Mouse (Mus musculus) limb, embryonic 10.5 days (tissue): ENCODE results near the gene Rbm19. TPM values are rescaled to one million over a fixed set of nuclear protein-coding genes. Genes with fewer than 3 reads are reported as not detected.

Experiments used
- DNase-seq: peaks from one replicate; pipeline ENCODE4 v3.0.0-alpha.2; 2017; ENCODE audit warnings: low spot score
- H3K27ac ChIP-seq: fragments of 300-500 bp; sonication (generic); 2 replicates; pipeline ENCODE4 v1.5.1; 2016; ENCODE audit warnings: mild to moderate bottlenecking
- H3K27me3 ChIP-seq: fragments of 300-500 bp; sonication (generic); 2 replicates; pipeline ENCODE4 v1.6.1; 2016; ENCODE audit warnings: low read depth, mild to moderate bottlenecking; ENCODE audit not compliant: poor library complexity, severe bottlenecking
- H3K36me3 ChIP-seq: fragments of 300-500 bp; sonication (generic); 2 replicates; pipeline ENCODE4 v1.6.1; 2016; ENCODE audit warnings: mild to moderate bottlenecking, moderate library complexity
- H3K4me1 ChIP-seq: fragments of 300-500 bp; sonication (generic); 2 replicates; pipeline ENCODE4 v1.6.1; 2016
- H3K4me3 ChIP-seq: fragments of 300-500 bp; sonication (generic); 2 replicates; pipeline ENCODE4 v1.5.1; 2016; ENCODE audit warnings: mild to moderate bottlenecking, moderate library complexity
- H3K9me3 ChIP-seq: fragments of 300-500 bp; sonication (generic); replicated peaks from 2 replicates; pipeline ENCODE4 v1.6.1; 2016; ENCODE audit warnings: mild to moderate bottlenecking
- WGBS: fragments of 180-500 bp; shearing (Covaris S2); methylation state at CpG from one replicate; pipeline ENCODE4 v1.1.7; 2016; 5-methylcytosine and 5-hydroxymethylcytosine counted together
- polyA plus RNA-seq: library from polyadenylated mRNA; unstranded; fragments of >200 nt; fragmentation: Nextera tagmentation; extraction: Ambion mirVana; gene quantifications from 2 replicates; pipeline ENCODE4 v1.2.1, GENCODE M21; 2016

Gene Rbm19
- polyA plus RNA-seq, 1 experiment from 2014 or later: 37.4 TPM

DNA sequence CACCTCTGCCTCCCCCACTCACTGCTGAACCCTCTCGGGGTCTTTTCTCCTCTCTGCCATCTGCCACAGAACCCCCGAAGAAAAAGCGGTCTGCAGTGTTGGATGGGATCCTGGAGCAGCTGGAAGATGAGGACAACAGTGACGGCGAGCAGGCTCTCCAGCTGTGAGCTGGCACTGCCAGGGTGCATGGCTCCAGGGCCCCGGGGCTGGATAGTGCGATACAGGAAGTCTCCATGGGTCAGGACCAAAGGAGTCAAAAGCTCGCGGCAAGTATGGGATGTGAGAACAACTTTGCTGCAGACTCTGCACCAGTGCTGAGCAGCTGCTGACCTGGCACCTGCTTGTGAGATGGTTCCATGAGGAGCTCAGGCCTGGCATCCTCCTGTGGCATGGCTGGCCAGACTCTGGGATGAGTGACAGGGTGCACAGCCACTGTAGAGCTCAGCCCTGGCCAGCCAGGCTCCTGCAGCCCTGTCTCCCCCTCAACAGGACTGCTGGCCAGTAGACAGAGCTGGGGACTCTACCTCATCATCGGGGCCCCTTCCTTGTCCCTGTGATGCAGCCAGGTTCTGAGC, 81.6 kb downstream of the Rbm19 start:
- no peak for DNase-seq
- Histone ChIP-seq H3K4me1 (peaks cover 25% of the 10 kb centered on the region), H3K27me3 (no peaks in the 10 kb centered on the region), H3K9me3 (no peaks in the 10 kb centered on the region), H3K27ac (no peak overlapping the region), H3K4me3 (no peak overlapping the region), H3K36me3 (peaks cover 34% of the 10 kb centered on the region)
- 89% methylated on average over 10 of the region's 10 CpGs for WGBS

DNA sequence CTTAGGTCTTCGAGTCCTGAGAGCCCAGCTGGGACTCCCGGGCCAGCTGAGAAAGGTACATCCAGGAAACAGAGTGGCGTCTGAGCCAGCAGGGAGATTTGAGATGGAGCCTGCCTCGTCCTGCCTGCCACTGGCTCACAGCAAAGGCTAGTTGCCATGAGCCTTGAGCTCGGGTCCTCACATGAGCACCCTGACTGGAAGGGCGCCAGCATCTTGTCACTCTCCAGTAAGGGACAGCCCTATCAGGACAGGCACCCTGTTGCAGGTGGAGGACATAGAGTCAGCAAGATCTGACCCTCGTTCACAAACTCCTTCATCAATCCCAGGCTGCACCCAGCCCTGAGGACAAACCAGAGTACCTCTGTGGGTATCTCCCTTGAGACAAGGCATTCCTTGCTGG, 83.6 kb downstream of the Rbm19 start:
- no peak overlapping the region for H3K4me3 ChIP-seq
- peaks cover 3% of the 10 kb centered on the region; the same call in 1 of the 2 replicates for H3K27me3 ChIP-seq
- H3K9me3 ChIP-seq: no peaks in the 10 kb centered on the region
- no peak overlapping the region for H3K27ac ChIP-seq
- H3K4me1 ChIP-seq: peaks cover 17% of the 10 kb centered on the region
- DNase-seq: no peak
- 93% methylated on average over 7 of the region's 7 CpGs for WGBS
- H3K36me3 ChIP-seq: peaks cover 34% of the 10 kb centered on the region

- Histone ChIP-seq H3K9me3 (no peaks in the 10 kb centered on the region), H3K36me3 (peaks cover 13% of the 10 kb centered on the region), H3K4me1 (peaks cover 19% of the 10 kb centered on the region), H3K4me3 (no peak overlapping the region), H3K27me3 (peaks cover 26% of the 10 kb centered on the region), H3K27ac (no peak overlapping the region)
- 74% methylated on average over 3 of the region's 3 CpGs for WGBS
- no peak for DNase-seq
These were observed 88.1 kb downstream of the Rbm19 start for GRCm38 (mm10) chr5:120204316-120204715.

DNA sequence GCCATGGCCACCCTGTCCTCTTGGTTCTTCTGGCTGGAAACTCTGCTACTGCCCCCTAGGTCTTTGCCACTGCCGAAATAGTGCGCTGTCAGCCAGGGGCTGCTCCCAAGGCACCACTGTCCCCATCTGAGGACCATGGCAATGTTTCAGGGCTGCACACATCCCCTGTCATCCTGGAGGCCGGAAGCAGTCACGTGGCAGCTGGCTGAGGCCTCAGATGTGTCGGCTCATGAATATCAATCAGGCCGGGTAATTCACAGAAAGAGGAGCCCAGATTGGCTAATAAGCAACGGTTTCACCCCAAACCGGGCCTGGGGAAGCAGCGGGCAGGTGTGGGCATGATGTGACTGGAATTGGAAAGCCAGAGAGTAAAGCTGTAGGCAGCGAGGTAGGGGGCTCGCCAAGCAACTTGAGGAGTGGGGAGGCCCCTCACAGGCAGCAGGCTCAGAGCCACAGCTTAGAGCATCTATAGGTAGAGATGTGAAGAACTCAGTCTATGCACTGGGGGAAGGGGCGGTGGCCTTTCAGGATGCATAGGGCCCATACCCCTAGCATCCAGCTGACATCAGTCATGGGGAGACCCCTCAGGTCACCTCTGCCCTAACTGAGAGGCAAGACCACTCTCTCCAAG, 90.2 kb downstream of the Rbm19 start:
- Histone ChIP-seq H3K4me1 (peaks cover 32% of the 10 kb centered on the region), H3K9me3 (no peaks in the 10 kb centered on the region), H3K27ac (no peak overlapping the region), H3K4me3 (no peak overlapping the region), H3K36me3 (no peaks in the 10 kb centered on the region), H3K27me3 (peaks cover 46% of the 10 kb centered on the region)
- WGBS: 56% methylated on average over 12 of the region's 12 CpGs
- DNase-seq: no peak

GRCm38 (mm10) chr5:120207492-120207891, 91.2 kb downstream of the Rbm19 start:
- no peak for DNase-seq
- Histone ChIP-seq H3K9me3 (no peaks in the 10 kb centered on the region), H3K4me1 (peaks cover 28% of the 10 kb centered on the region), H3K27ac (no peak overlapping the region), H3K36me3 (no peaks in the 10 kb centered on the region), H3K4me3 (no peak overlapping the region), H3K27me3 (peaks cover 54% of the 10 kb centered on the region)
- WGBS: 83% methylated on average over 4 of the region's 4 CpGs

DNA sequence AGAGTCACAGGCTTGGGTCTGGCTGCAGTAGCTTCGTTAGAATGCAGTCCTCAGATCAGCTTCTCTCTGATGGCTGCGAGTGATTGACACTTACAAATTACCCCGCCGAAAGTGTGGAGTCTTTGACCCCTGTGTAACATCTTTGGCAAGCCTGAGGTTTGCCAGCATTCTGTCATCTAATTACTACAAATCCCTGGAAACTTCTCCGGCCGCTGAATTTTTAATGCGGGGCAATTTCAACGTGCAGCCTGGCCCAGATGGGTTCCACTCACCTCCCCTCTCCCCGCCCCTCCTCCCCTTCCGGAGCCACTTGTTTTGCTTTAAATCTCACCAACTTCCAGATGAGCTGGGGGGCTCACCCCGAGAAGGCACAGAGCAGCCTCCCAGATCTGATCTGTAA, 94.4 kb downstream of the Rbm19 start:
- Histone ChIP-seq H3K27ac (peak overlapping the region; percentile 14; the same call in 1 of the 2 replicates), H3K27me3 (peaks cover 60% of the 10 kb centered on the region), H3K36me3 (no peaks in the 10 kb centered on the region), H3K9me3 (no peaks in the 10 kb centered on the region), H3K4me3 (peak overlapping the region; percentile 42), H3K4me1 (peaks cover 24% of the 10 kb centered on the region)
- peak; percentile 47 for DNase-seq
- 2% methylated on average over 11 of the region's 11 CpGs for WGBS

DNA sequence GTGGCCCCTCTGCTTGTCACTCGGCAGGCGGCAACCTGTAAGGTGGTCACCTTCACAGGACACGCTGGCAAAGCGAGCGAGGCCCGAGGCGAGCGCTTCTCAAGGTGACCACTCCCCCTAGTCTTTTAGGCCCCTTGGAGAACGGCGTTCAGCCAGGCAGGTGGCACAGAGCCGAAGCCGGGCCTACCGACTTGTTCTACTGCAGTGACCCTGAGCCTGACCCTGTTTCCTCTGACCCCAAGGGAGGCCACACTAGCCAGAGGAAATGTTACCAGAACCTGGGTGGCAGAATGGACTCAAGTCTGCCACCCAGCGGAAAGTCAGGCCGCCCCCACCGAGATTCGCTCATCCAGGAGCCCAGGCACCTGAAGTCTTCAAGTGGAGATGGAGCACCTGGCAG, 94.9 kb downstream of the Rbm19 start:
- peaks cover 22% of the 10 kb centered on the region for H3K4me1 ChIP-seq
- H3K4me3 ChIP-seq: peak overlapping the region; percentile 42
- no peaks in the 10 kb centered on the region for H3K36me3 ChIP-seq
- peak; percentile 59 for DNase-seq
- peaks cover 60% of the 10 kb centered on the region for H3K27me3 ChIP-seq
- H3K27ac ChIP-seq: peak overlapping the region; percentile 14; the same call in 1 of the 2 replicates
- no peaks in the 10 kb centered on the region for H3K9me3 ChIP-seq
- 5% methylated on average over 17 of the region's 17 CpGs for WGBS

DNA sequence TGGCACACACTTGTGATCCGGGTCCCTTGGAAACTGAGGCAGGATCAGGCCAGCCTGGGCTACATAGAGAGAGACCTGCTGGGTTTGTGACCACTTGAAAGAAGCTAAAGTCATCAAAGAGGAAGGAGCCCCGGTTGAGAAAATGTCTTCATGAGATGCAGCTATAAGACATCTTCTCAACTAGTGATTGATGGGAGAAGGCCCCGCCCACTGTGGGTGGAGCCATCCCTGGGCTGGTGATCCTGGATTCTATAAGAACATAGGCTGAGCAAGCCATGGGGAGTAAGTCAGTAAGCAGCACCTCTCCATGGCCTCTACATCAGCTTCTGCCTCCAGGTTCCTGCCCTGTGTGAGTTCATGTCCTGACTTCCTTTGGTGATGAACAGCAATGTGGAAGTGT, 98.2 kb downstream of the Rbm19 start:
- H3K36me3 ChIP-seq: no peaks in the 10 kb centered on the region
- H3K9me3 ChIP-seq: no peaks in the 10 kb centered on the region
- DNase-seq: no peak
- no peak overlapping the region for H3K4me3 ChIP-seq
- H3K4me1 ChIP-seq: peaks cover 20% of the 10 kb centered on the region
- peaks cover 63% of the 10 kb centered on the region for H3K27me3 ChIP-seq
- no peak overlapping the region for H3K27ac ChIP-seq
- WGBS: 71% methylated on average over 3 of the region's 3 CpGs

- DNase-seq: no peak
- Histone ChIP-seq H3K27ac (no peak overlapping the region), H3K36me3 (no peaks in the 10 kb centered on the region), H3K4me3 (no peak overlapping the region), H3K27me3 (peaks cover 66% of the 10 kb centered on the region), H3K9me3 (no peaks in the 10 kb centered on the region), H3K4me1 (peaks cover 33% of the 10 kb centered on the region)
- WGBS: 12% methylated on average over 4 of the region's 4 CpGs
These were observed 105.0 kb downstream of the Rbm19 start for GRCm38 (mm10) chr5:120221216-120221615.

- peak; percentile 50 for DNase-seq
- Histone ChIP-seq H3K27me3 (peaks cover 55% of the 10 kb centered on the region), H3K9me3 (no peaks in the 10 kb centered on the region), H3K36me3 (no peaks in the 10 kb centered on the region), H3K27ac (peak overlapping the region; percentile 36; the same call in 1 of the 2 replicates), H3K4me1 (peaks cover 42% of the 10 kb centered on the region), H3K4me3 (no peak overlapping the region)
- 22% methylated on average over 14 of the region's 14 CpGs for WGBS
These were observed 109.1 kb downstream of the Rbm19 start for GRCm38 (mm10) chr5:120225383-120225782.

DNA sequence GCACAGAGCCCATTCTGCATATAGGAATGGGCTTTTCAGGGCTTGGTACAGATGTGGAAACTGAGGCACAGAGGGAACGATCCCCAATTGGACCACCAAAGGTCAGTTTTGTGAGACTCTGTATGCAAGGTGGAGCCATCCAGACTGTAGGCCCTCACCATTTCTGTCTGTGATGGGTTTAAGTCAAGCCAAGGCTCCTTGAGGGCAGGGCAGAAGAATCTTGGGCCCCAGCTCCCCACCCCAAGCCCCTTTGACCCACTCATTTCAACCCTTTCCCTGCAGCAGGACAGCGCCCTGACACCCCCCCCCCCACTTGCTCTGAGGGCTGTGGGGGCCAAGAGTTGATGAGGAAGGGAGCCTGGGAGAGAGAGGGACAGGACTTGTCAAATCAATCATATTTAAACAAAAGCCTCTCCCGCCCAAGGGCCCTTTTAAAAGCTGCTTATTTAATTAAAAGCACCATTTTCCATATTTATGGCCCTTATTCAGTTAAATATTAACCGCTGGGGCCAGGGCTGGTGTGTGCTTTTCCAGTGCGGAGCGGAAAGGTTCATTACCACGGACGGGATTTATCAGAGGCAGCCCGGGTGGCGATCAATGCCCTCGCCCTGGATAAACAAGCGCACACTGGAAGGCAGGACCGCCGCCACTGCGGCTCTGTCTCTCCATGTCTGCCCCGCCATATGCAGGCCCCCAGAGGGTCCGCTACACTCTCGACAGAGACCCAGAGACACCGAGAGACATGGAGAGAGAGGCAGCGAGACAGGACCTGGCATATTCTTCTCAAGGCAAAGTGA, 112.5 kb downstream of the Rbm19 start:
- peaks cover 47% of the 10 kb centered on the region for H3K27me3 ChIP-seq
- DNase-seq: no peak

GRCm38 (mm10) chr5:120231435-120232147, 115.3 kb downstream of the Rbm19 start:
- no peaks in the 10 kb centered on the region for H3K36me3 ChIP-seq
- peak overlapping the region; percentile 46 for H3K4me3 ChIP-seq
- H3K9me3 ChIP-seq: no peaks in the 10 kb centered on the region
- peak overlapping the region; percentile 71 for H3K27ac ChIP-seq
- H3K4me1 ChIP-seq: peaks cover 34% of the 10 kb centered on the region
- peaks cover 50% of the 10 kb centered on the region for H3K27me3 ChIP-seq
- 7% methylated on average over 25 of the region's 25 CpGs for WGBS
- DNase-seq: peak; percentile 67

More for the DNA sequence above, 112.5 kb downstream of the Rbm19 start:
- Histone ChIP-seq H3K4me1 (peaks cover 41% of the 10 kb centered on the region), H3K27ac (no peak overlapping the region), H3K9me3 (no peaks in the 10 kb centered on the region), H3K4me3 (no peak overlapping the region), H3K36me3 (no peaks in the 10 kb centered on the region)
- 59% methylated on average over 20 of the region's 20 CpGs for WGBS
